Mouse (Mus musculus) liver, embryonic 13.5 days (tissue): ENCODE measurements around the gene Oxsr1. TPM values are rescaled to one million over a fixed set of nuclear protein-coding genes. Genes with fewer than 3 reads are reported as not detected.
"Not testable (repeated sequence)": the region's sequence is repeated elsewhere in the genome, so short reads cannot be mapped to it uniquely, and the experiment has no call there.

ENCODE experiments used
- ATAC-seq: fragments of 200-750 bp; cut with Nextera tagmentation; 2 replicates; pipeline ENCODE4 v1.8.0; 2017; ENCODE audit warnings: low read depth, mild to moderate bottlenecking, moderate number of reproducible peaks, moderate library complexity
- DNase-seq: peaks from one replicate; pipeline ENCODE4 v3.0.0; 2022
- H3K27ac ChIP-seq: fragments of 300-500 bp; sonication (generic); 2 replicates; pipeline ENCODE4 v1.5.1; 2015; ENCODE audit warnings: moderate library complexity, mild to moderate bottlenecking, inconsistent platforms
- H3K27me3 ChIP-seq: fragments of 300-500 bp; sonication (generic); 2 replicates; pipeline ENCODE4 v1.6.1; 2015; ENCODE audit warnings: mild to moderate bottlenecking, inconsistent platforms
- H3K36me3 ChIP-seq: fragments of 300-500 bp; sonication (generic); 2 replicates; pipeline ENCODE4 v1.6.1; 2015; ENCODE audit warnings: mild to moderate bottlenecking, inconsistent platforms
- H3K4me1 ChIP-seq: fragments of 300-500 bp; sonication (generic); replicated peaks from 2 replicates; pipeline ENCODE4 v1.6.1; 2015; ENCODE audit warnings: inconsistent platforms
- H3K4me2 ChIP-seq: fragments of 300-500 bp; sonication (generic); 2 replicates; pipeline ENCODE4 v1.6.1; 2015; ENCODE audit warnings: inconsistent platforms, mild to moderate bottlenecking, moderate library complexity
- H3K4me3 ChIP-seq: fragments of 300-500 bp; sonication (generic); replicated peaks from 2 replicates; pipeline ENCODE4 v1.5.1; 2015; ENCODE audit warnings: mild to moderate bottlenecking, inconsistent platforms
- H3K9ac ChIP-seq: fragments of 300-500 bp; sonication (generic); 2 replicates; pipeline ENCODE4 v1.6.1; 2015; ENCODE audit warnings: mild to moderate bottlenecking, inconsistent platforms
- H3K9me3 ChIP-seq: fragments of 300-500 bp; sonication (generic); replicated peaks from 2 replicates; pipeline ENCODE4 v1.6.1; 2016; ENCODE audit warnings: inconsistent platforms
- WGBS: fragments of 180-500 bp; shearing (Covaris S2); methylation state at CpG from one replicate; pipeline ENCODE4 v1.1.7; 2015; ENCODE audit not compliant: insufficient replicate concordance; 5-methylcytosine and 5-hydroxymethylcytosine counted together
- polyA plus RNA-seq: library from polyadenylated mRNA; unstranded; fragments of >200 nt; fragmentation: Nextera tagmentation; extraction: Ambion mirVana; gene quantifications from 2 replicates; pipeline ENCODE4 v1.2.1, GENCODE M21; 2015

Oxsr1 gene
- polyA plus RNA-seq, 1 experiment from 2014 or later = 6.0 TPM

DNA sequence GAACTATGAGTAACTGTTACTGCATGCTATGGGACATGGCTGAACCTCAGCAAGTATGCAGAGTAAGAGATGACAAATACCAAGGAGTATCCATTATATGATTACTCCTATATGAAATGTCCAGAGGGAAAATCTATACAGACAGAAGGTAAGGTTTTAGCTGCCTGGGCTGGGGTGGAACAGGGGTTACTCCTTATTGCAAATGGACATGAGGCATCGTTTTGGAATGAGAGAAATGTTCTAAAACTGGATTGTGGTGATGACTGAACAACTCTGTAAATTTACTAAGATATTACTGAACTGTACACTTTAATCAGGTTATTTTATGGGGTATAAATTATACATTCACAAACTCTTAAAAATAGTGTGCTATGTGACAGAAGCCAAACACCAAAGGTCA, 3.3 kb downstream of the Oxsr1 start:
- Histone ChIP-seq H3K9ac (no peak overlapping the region), H3K4me3 (no peak overlapping the region), H3K27ac (no peak overlapping the region), H3K4me2 (no peak overlapping the region), H3K9me3 (no peaks in the 10 kb centered on the region), H3K4me1 (peaks cover 42% of the 10 kb centered on the region), H3K27me3 (no peaks in the 10 kb centered on the region), H3K36me3 (peaks cover 4% of the 10 kb centered on the region)
- WGBS = 80% methylated on average over 1 of the region's 1 CpGs
- DNase-seq = no peak
- no peak for ATAC-seq

GRCm38 (mm10) chr9:119313096-119313495, 9.1 kb downstream of the Oxsr1 start:
- WGBS = 85% methylated on average over 10 of the region's 10 CpGs
- Histone ChIP-seq H3K9me3 (no peaks in the 10 kb centered on the region), H3K4me2 (no peak overlapping the region), H3K4me3 (no peak overlapping the region), H3K27ac (no peak overlapping the region), H3K4me1 (peaks cover 26% of the 10 kb centered on the region), H3K36me3 (peaks cover under 1% of the 10 kb centered on the region; the same call in 1 of the 2 replicates), H3K9ac (no peak overlapping the region), H3K27me3 (no peaks in the 10 kb centered on the region)
- ATAC-seq (no peak), DNase-seq (no peak)

GRCm38 (mm10) chr9:119309067-119309466, 13.2 kb downstream of the Oxsr1 start:
- DNase-seq (no peak), ATAC-seq (no peak)
- 87% methylated on average over 1 of the region's 1 CpGs for WGBS
- Histone ChIP-seq H3K36me3 (no peaks in the 10 kb centered on the region), H3K4me3 (no peak overlapping the region), H3K9me3 (no peaks in the 10 kb centered on the region), H3K9ac (no peak overlapping the region), H3K4me2 (no peak overlapping the region), H3K27me3 (no peaks in the 10 kb centered on the region), H3K4me1 (peaks cover 25% of the 10 kb centered on the region), H3K27ac (no peak overlapping the region)

DNA sequence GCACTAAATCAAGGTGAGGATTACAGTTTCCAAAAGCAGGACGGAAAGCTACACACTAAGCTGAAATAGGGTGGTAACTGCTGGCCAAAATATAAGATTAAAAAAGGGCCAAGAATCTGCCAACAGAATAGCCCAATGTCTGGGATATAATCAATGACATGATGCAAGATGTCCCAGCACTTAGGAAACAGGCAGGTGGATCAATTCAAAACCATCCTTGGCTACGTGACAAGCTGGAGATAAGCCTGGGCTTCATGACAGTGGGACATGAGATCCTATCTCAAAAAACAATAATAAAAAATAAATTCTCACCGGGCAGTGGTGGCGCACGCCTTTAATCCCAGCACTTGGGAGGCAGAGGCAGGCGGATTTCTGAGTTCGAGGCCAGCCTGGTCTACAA, 16.4 kb downstream of the Oxsr1 start:
- Histone ChIP-seq H3K4me2 (no peak overlapping the region), H3K27ac (no peak overlapping the region), H3K9me3 (no peaks in the 10 kb centered on the region), H3K4me1 (peaks cover 25% of the 10 kb centered on the region), H3K9ac (no peak overlapping the region), H3K4me3 (no peak overlapping the region), H3K27me3 (no peaks in the 10 kb centered on the region), H3K36me3 (peaks cover 14% of the 10 kb centered on the region)
- DNase-seq (no peak), ATAC-seq (no peak)
- WGBS = 82% methylated on average over 7 of the region's 7 CpGs

DNA sequence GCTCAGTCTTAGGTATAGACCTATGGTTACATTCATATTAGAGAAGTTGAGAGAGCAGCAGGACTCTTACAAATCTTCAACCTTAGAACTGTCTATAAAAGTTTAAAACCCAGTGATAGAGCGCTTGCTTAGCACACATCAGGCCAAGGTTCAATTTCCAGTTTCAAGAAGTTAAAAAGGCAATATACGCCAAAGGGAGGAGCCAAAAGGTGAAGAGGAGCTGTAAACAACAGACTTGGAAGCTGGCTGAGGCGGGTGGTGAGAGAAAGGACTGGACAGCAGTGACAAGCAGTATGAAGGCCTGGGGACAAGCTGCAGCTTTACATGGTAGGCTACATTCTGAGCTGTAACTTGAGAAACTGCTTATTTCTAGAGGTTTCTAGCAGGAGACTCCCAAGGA, 23.7 kb downstream of the Oxsr1 start:
- H3K36me3 ChIP-seq = peaks cover 20% of the 10 kb centered on the region
- H3K4me1 ChIP-seq = peaks cover 2% of the 10 kb centered on the region; the same call in 1 of the 2 replicates
- no peak for DNase-seq
- no peaks in the 10 kb centered on the region for H3K27me3 ChIP-seq
- WGBS = 82% methylated on average over 3 of the region's 3 CpGs
- no peak overlapping the region for H3K4me2 ChIP-seq
- H3K9me3 ChIP-seq = no peaks in the 10 kb centered on the region
- no peak overlapping the region for H3K27ac ChIP-seq
- H3K9ac ChIP-seq = no peak overlapping the region
- no peak overlapping the region for H3K4me3 ChIP-seq
- ATAC-seq = no peak

GRCm38 (mm10) chr9:119297696-119298095, 24.5 kb downstream of the Oxsr1 start:
- no peak for ATAC-seq
- Histone ChIP-seq H3K27ac (no peak overlapping the region), H3K9ac (no peak overlapping the region), H3K27me3 (no peaks in the 10 kb centered on the region), H3K4me3 (no peak overlapping the region), H3K36me3 (peaks cover 21% of the 10 kb centered on the region), H3K4me1 (peaks cover 2% of the 10 kb centered on the region; the same call in 1 of the 2 replicates), H3K9me3 (no peaks in the 10 kb centered on the region), H3K4me2 (no peak overlapping the region)
- WGBS = 78% methylated on average over 6 of the region's 6 CpGs
- no peak for DNase-seq

DNA sequence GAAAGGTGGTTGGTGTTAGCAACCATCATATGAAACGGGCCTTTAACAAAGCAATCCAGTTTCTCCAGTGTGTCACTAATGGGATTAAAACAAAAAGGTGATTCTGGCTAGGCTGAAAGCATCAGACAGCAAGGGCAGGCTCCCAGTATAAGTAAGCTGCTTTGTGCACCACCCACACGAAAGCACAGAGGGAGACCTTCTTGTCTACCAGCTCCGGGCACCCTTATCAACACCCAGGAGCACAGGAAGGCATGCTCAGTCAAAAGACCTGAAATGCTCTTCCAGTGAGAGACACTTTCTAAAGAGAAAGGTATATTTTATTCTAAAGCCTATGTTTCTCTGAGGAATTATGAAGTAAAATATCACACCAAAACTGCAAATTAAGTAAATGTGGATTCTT, 31.4 kb downstream of the Oxsr1 start:
- Histone ChIP-seq H3K36me3 (peaks cover 29% of the 10 kb centered on the region; the same call in 1 of the 2 replicates), H3K4me3 (no peak overlapping the region), H3K27ac (no peak overlapping the region), H3K4me1 (peaks cover 8% of the 10 kb centered on the region; the same call in 1 of the 2 replicates), H3K27me3 (no peaks in the 10 kb centered on the region), H3K9ac (no peak overlapping the region), H3K4me2 (no peak overlapping the region), H3K9me3 (no peaks in the 10 kb centered on the region)
- 53% methylated on average over 3 of the region's 3 CpGs for WGBS
- ATAC-seq (peak; percentile 62), DNase-seq (no peak)

DNA sequence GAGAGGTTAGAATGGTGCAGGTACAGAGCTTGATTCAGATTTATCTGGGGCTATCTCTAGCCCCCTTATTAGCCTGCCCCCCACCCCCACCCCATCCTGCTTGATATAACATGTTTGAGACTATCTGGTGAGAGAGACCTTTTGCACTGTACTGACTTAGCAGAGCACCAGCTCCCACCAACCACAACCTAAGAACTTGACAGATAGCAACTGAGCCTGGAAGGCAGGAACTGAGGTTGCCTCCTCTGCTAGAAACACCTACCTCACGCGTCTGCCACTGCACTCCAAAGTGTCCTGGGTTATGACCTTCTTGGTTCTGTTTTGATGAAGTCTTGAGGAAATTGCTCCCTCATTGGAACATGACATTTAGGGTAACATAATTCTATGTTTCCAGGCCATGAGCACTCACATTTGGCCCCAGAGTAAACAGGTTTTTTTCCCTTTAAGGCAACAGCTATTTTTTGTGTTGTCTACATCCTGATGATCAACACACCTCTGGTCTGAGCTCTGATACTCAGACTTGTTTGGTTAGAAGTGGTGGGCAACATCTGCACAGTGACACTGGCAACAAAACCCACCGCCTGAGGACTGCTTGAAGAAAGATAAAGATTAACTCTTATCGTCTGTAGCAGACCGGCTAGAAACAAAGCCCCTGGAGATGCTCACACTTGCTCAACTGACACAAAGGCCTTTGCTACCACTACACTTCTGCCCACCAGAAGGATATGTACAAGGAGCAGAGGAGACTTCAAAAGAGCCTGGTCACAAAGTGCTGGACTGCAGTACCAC, 41.1 kb downstream of the Oxsr1 start:
- H3K27ac ChIP-seq = peak overlapping the region; percentile 18; the same call in 1 of the 2 replicates
- peak; percentile 85 for ATAC-seq

GRCm38 (mm10) chr9:119278031-119278430, 44.2 kb downstream of the Oxsr1 start:
- no peak overlapping the region for H3K27ac ChIP-seq
- H3K9ac ChIP-seq = no peak overlapping the region
- no peak for DNase-seq
- no peaks in the 10 kb centered on the region for H3K27me3 ChIP-seq
- peaks cover 12% of the 10 kb centered on the region for H3K4me1 ChIP-seq
- no peaks in the 10 kb centered on the region for H3K9me3 ChIP-seq
- ATAC-seq = no peak
- WGBS = 86% methylated on average over 5 of the region's 5 CpGs
- H3K36me3 ChIP-seq = peaks cover 21% of the 10 kb centered on the region
- no peak overlapping the region for H3K4me2 ChIP-seq
- H3K4me3 ChIP-seq = no peak overlapping the region

More for the DNA sequence above, 41.1 kb downstream of the Oxsr1 start:
- no peaks in the 10 kb centered on the region for H3K9me3 ChIP-seq
- DNase-seq = peak; percentile 15
- peaks cover 37% of the 10 kb centered on the region for H3K36me3 ChIP-seq
- H3K4me3 ChIP-seq = no peak overlapping the region
- peaks cover 12% of the 10 kb centered on the region for H3K4me1 ChIP-seq
- H3K9ac ChIP-seq = no peak overlapping the region
- no peaks in the 10 kb centered on the region for H3K27me3 ChIP-seq
- H3K4me2 ChIP-seq = no peak overlapping the region
- WGBS = 35% methylated on average over 5 of the region's 5 CpGs

DNA sequence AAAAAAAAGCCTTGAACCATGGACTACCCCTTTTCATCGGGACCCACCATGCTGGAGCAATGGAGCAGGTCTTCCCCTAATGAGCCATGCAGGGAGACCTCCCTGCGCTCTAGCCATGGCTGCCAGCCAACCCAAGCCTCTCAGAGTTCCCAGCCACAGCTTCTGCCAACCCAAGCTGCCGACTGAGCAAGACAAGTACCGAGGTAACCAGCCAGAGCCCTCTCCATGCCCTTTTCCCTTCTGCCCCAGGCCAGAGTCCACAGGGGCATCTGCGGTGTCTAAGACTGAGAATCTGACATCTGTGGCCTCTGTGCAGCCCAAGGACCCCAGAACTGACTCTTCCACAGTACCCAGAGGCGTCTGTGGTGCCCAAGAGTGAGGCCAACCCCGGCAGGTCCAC, 45.9 kb downstream of the Oxsr1 start:
- 80% methylated on average over 7 of the region's 7 CpGs for WGBS
- Histone ChIP-seq H3K4me2 (no peak overlapping the region), H3K9me3 (no peaks in the 10 kb centered on the region), H3K4me3 (no peak overlapping the region), H3K4me1 (peaks cover 7% of the 10 kb centered on the region), H3K27me3 (no peaks in the 10 kb centered on the region), H3K36me3 (peaks cover 13% of the 10 kb centered on the region), H3K9ac (no peak overlapping the region), H3K27ac (no peak overlapping the region)
- DNase-seq = no peak
- ATAC-seq = no peak

DNA sequence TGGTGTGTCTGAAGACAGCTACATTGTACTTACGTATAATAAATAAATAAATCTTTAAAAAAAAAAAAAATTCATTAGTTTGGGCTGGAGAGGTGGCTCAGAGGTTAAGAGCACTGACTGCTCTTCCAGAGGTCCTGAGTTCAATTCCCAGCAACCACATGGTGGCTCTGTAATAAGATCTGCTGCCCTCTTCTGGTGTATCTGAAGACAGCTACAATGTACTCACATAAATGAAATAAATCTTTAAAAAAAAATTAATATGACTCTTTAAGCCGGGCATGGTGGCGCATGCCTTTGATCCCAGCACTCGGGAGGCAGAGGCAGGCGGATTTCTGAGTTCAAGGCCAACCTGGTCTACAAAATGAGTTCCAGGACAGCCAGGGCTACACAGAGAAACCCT, 47.4 kb downstream of the Oxsr1 start:
- H3K4me2 ChIP-seq, H3K9ac ChIP-seq, H3K4me1 ChIP-seq, H3K27ac ChIP-seq, H3K4me3 ChIP-seq, ATAC-seq, H3K27me3 ChIP-seq, DNase-seq, H3K9me3 ChIP-seq: not testable (repeated sequence)
- 87% methylated on average over 5 of the region's 5 CpGs for WGBS
- peaks cover 13% of the 10 kb centered on the region for H3K36me3 ChIP-seq

DNA sequence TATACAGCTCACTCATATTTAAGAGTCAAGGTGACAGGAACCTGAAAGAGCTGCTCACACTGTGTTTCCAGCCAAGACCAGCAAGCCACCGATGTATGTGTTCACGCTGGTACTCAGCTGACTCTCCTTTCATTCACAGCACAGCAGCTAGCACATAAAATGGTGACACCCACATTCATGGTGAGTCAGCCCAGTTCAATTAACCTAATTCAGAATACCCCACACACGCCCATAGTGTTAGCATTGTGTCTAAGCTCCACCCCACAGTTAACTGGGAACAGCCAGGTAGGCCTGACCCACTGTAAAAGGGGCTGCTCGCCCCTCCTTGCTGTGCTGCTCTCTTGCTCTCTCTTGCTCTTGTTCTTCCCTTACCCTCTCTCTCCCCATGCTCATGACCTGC, 50.7 kb downstream of the Oxsr1 start:
- no peak for ATAC-seq
- H3K36me3 ChIP-seq = peaks cover 30% of the 10 kb centered on the region

More for the DNA sequence above, 50.7 kb downstream of the Oxsr1 start:
- Histone ChIP-seq H3K4me3 (no peak overlapping the region), H3K9ac (no peak overlapping the region), H3K27ac (no peak overlapping the region), H3K27me3 (no peaks in the 10 kb centered on the region), H3K4me1 (no peaks in the 10 kb centered on the region), H3K4me2 (no peak overlapping the region), H3K9me3 (no peaks in the 10 kb centered on the region)
- 74% methylated on average over 4 of the region's 4 CpGs for WGBS
- DNase-seq = no peak
